Mouse (Mus musculus) liver, embryonic 15.5 days (tissue): Measurements from ENCODE around the gene Micu1. TPM values are rescaled to one million over a fixed set of nuclear protein-coding genes. Genes with fewer than 3 reads are reported as not detected.

Source experiments
- ATAC-seq: fragments of 200-750 bp; cut with Nextera tagmentation; 2 replicates; pipeline ENCODE4 v1.8.0; 2017; ENCODE audit warnings: moderate number of reproducible peaks, mild to moderate bottlenecking, moderate library complexity; ENCODE audit not compliant: insufficient read depth
- H3K27ac ChIP-seq: fragments of 300-500 bp; sonication (generic); replicated peaks from 2 replicates; pipeline ENCODE4 v1.5.1; 2015; ENCODE audit warnings: mild to moderate bottlenecking, inconsistent platforms
- H3K27me3 ChIP-seq: fragments of 300-500 bp; sonication (generic); 2 replicates; pipeline ENCODE4 v1.6.1; 2015; ENCODE audit warnings: mild to moderate bottlenecking, inconsistent platforms
- H3K36me3 ChIP-seq: fragments of 300-500 bp; sonication (generic); replicated peaks from 2 replicates; pipeline ENCODE4 v1.6.1; 2015; ENCODE audit warnings: moderate library complexity, mild to moderate bottlenecking, inconsistent platforms
- H3K4me1 ChIP-seq: fragments of 300-500 bp; sonication (generic); replicated peaks from 2 replicates; pipeline ENCODE4 v1.6.1; 2015; ENCODE audit warnings: inconsistent platforms
- H3K4me2 ChIP-seq: fragments of 300-500 bp; sonication (generic); 2 replicates; pipeline ENCODE4 v1.6.1; 2015; ENCODE audit warnings: moderate library complexity, mild to moderate bottlenecking, inconsistent platforms
- H3K4me3 ChIP-seq: fragments of 300-500 bp; sonication (generic); replicated peaks from 2 replicates; pipeline ENCODE4 v1.5.1; 2015; ENCODE audit warnings: mild to moderate bottlenecking, inconsistent platforms
- H3K9ac ChIP-seq: fragments of 300-500 bp; sonication (generic); 2 replicates; pipeline ENCODE4 v1.6.1; 2015; ENCODE audit warnings: moderate library complexity, mild to moderate bottlenecking, inconsistent platforms
- H3K9me3 ChIP-seq: fragments of 300-500 bp; sonication (generic); replicated peaks from 2 replicates; pipeline ENCODE4 v1.6.1; 2016; ENCODE audit warnings: inconsistent platforms
- WGBS: fragments of 180-500 bp; shearing (Covaris S2); methylation state at CpG from one replicate; pipeline ENCODE4 v1.1.7; 2015; ENCODE audit warnings: mixed read lengths; ENCODE audit not compliant: insufficient replicate concordance; 5-methylcytosine and 5-hydroxymethylcytosine counted together
- polyA plus RNA-seq: library from polyadenylated mRNA; unstranded; fragments of >200 nt; fragmentation: Nextera tagmentation; extraction: Ambion mirVana; gene quantifications from 2 replicates; pipeline ENCODE4 v1.2.1, GENCODE M21; 2015

Gene Micu1
- polyA plus RNA-seq, 1 experiment from 2014 or later: 38.2 TPM

- 70% methylated on average over 16 of the region's 16 CpGs for WGBS
- H3K4me1 ChIP-seq: peaks cover 3% of the 10 kb centered on the region; the same call in 1 of the 2 replicates
- H3K27me3 ChIP-seq: no peaks in the 10 kb centered on the region
- H3K9me3 ChIP-seq: no peaks in the 10 kb centered on the region
- no peak for ATAC-seq
- no peak overlapping the region for H3K4me3 ChIP-seq
- no peak overlapping the region for H3K27ac ChIP-seq
- peaks cover 30% of the 10 kb centered on the region for H3K36me3 ChIP-seq
- no peak overlapping the region for H3K9ac ChIP-seq
- H3K4me2 ChIP-seq: no peak overlapping the region
Measured at GRCm38 (mm10) chr10:59825137-59825812, 123.0 kb downstream of the Micu1 start.

GRCm38 (mm10) chr10:59829886-59830285, 127.6 kb downstream of the Micu1 start:
- Histone ChIP-seq H3K27ac (no peak overlapping the region), H3K4me1 (no peaks in the 10 kb centered on the region), H3K9me3 (no peaks in the 10 kb centered on the region), H3K36me3 (peaks cover 39% of the 10 kb centered on the region), H3K27me3 (no peaks in the 10 kb centered on the region), H3K4me2 (no peak overlapping the region), H3K9ac (no peak overlapping the region), H3K4me3 (no peak overlapping the region)
- WGBS: 82% methylated on average over 6 of the region's 6 CpGs
- ATAC-seq: no peak

- 0 out of 2 replicates have a peak overlapping the region, but pooled peaks have one; percentile 3 for H3K27ac ChIP-seq
- 21% methylated on average over 7 of the region's 7 CpGs for WGBS
Measured at GRCm38 (mm10) chr10:59831950-59832349, 129.7 kb downstream of the Micu1 start.

GRCm38 (mm10) chr10:59835301-59836155, 133.3 kb downstream of the Micu1 start:
- WGBS: 78% methylated on average over 14 of the region's 14 CpGs
- ATAC-seq: no peak
- Histone ChIP-seq H3K4me2 (no peak overlapping the region), H3K9me3 (no peaks in the 10 kb centered on the region), H3K9ac (no peak overlapping the region), H3K4me1 (no peaks in the 10 kb centered on the region), H3K27ac (no peak overlapping the region), H3K4me3 (no peak overlapping the region), H3K36me3 (peaks cover 9% of the 10 kb centered on the region), H3K27me3 (no peaks in the 10 kb centered on the region)

More at GRCm38 (mm10) chr10:59831950-59832349, 129.7 kb downstream of the Micu1 start:
- peaks cover 39% of the 10 kb centered on the region for H3K36me3 ChIP-seq
- H3K4me1 ChIP-seq: no peaks in the 10 kb centered on the region
- ATAC-seq: no peak
- no peaks in the 10 kb centered on the region for H3K27me3 ChIP-seq
- no peak overlapping the region for H3K9ac ChIP-seq
- H3K4me2 ChIP-seq: no peak overlapping the region
- no peaks in the 10 kb centered on the region for H3K9me3 ChIP-seq
- no peak overlapping the region for H3K4me3 ChIP-seq

- 85% methylated on average over 5 of the region's 5 CpGs for WGBS
- no peak overlapping the region for H3K9ac ChIP-seq
- no peak overlapping the region for H3K27ac ChIP-seq
- no peak overlapping the region for H3K4me2 ChIP-seq
- no peak overlapping the region for H3K4me3 ChIP-seq
- no peaks in the 10 kb centered on the region for H3K27me3 ChIP-seq
- no peaks in the 10 kb centered on the region for H3K9me3 ChIP-seq
- no peak for ATAC-seq
- H3K36me3 ChIP-seq: peaks cover 6% of the 10 kb centered on the region
- H3K4me1 ChIP-seq: no peaks in the 10 kb centered on the region
Measured at GRCm38 (mm10) chr10:59837490-59837889, 135.2 kb downstream of the Micu1 start.

- H3K4me1 ChIP-seq: no peaks in the 10 kb centered on the region
- no peak overlapping the region for H3K27ac ChIP-seq
- H3K4me3 ChIP-seq: no peak overlapping the region
- H3K9me3 ChIP-seq: no peaks in the 10 kb centered on the region
- H3K36me3 ChIP-seq: no peaks in the 10 kb centered on the region
- H3K4me2 ChIP-seq: no peak overlapping the region
- H3K9ac ChIP-seq: no peak overlapping the region
- 80% methylated on average over 8 of the region's 8 CpGs for WGBS
- no peak for ATAC-seq
- H3K27me3 ChIP-seq: no peaks in the 10 kb centered on the region
Measured at GRCm38 (mm10) chr10:59841434-59841833, 139.2 kb downstream of the Micu1 start.

- no peak overlapping the region for H3K9ac ChIP-seq
- H3K36me3 ChIP-seq: no peaks in the 10 kb centered on the region
- H3K9me3 ChIP-seq: no peaks in the 10 kb centered on the region
- H3K4me3 ChIP-seq: no peak overlapping the region
- no peaks in the 10 kb centered on the region for H3K27me3 ChIP-seq
- H3K4me2 ChIP-seq: no peak overlapping the region
- WGBS: 61% methylated on average over 5 of the region's 5 CpGs
- H3K27ac ChIP-seq: no peak overlapping the region
- no peak for ATAC-seq
- no peaks in the 10 kb centered on the region for H3K4me1 ChIP-seq
Measured at GRCm38 (mm10) chr10:59843125-59843524, 140.8 kb downstream of the Micu1 start.

- Histone ChIP-seq H3K36me3 (no peaks in the 10 kb centered on the region), H3K4me1 (no peaks in the 10 kb centered on the region), H3K4me3 (no peak overlapping the region), H3K9ac (no peak overlapping the region), H3K4me2 (no peak overlapping the region), H3K9me3 (no peaks in the 10 kb centered on the region), H3K27me3 (no peaks in the 10 kb centered on the region), H3K27ac (no peak overlapping the region)
- WGBS: 74% methylated on average over 9 of the region's 9 CpGs
- ATAC-seq: no peak
Measured at GRCm38 (mm10) chr10:59844686-59845085, 142.4 kb downstream of the Micu1 start.

- Histone ChIP-seq H3K27me3 (no peaks in the 10 kb centered on the region), H3K4me3 (no peak overlapping the region), H3K27ac (no peak overlapping the region), H3K9me3 (no peaks in the 10 kb centered on the region), H3K9ac (no peak overlapping the region), H3K4me2 (no peak overlapping the region), H3K4me1 (no peaks in the 10 kb centered on the region), H3K36me3 (no peaks in the 10 kb centered on the region)
- WGBS: 64% methylated on average over 6 of the region's 6 CpGs
- no peak for ATAC-seq
Measured at GRCm38 (mm10) chr10:59846416-59846815, 144.1 kb downstream of the Micu1 start.

GRCm38 (mm10) chr10:59848079-59848877, 146.0 kb downstream of the Micu1 start:
- WGBS: 64% methylated on average over 11 of the region's 11 CpGs
- no peaks in the 10 kb centered on the region for H3K9me3 ChIP-seq
- no peak; the same call in 1 of the 2 replicates for ATAC-seq
- H3K27ac ChIP-seq: 0 out of 2 replicates have a peak overlapping the region, but pooled peaks have one; percentile 14
- no peaks in the 10 kb centered on the region for H3K27me3 ChIP-seq
- H3K4me1 ChIP-seq: no peaks in the 10 kb centered on the region
- H3K4me3 ChIP-seq: no peak overlapping the region
- no peak overlapping the region for H3K9ac ChIP-seq
- H3K36me3 ChIP-seq: no peaks in the 10 kb centered on the region
- no peak overlapping the region for H3K4me2 ChIP-seq

- no peak for ATAC-seq
- Histone ChIP-seq H3K36me3 (no peaks in the 10 kb centered on the region), H3K4me2 (no peak overlapping the region)
Measured at GRCm38 (mm10) chr10:59848953-59849352, 146.7 kb downstream of the Micu1 start.

More at GRCm38 (mm10) chr10:59848953-59849352, 146.7 kb downstream of the Micu1 start:
- no peaks in the 10 kb centered on the region for H3K9me3 ChIP-seq
- no peak overlapping the region for H3K27ac ChIP-seq
- H3K4me3 ChIP-seq: no peak overlapping the region
- no peak overlapping the region for H3K9ac ChIP-seq
- H3K27me3 ChIP-seq: no peaks in the 10 kb centered on the region
- H3K4me1 ChIP-seq: no peaks in the 10 kb centered on the region
- 69% methylated on average over 9 of the region's 9 CpGs for WGBS
